Mouse (Mus musculus) lung, postnatal 0 days (tissue): Measurements from ENCODE around the gene Mapre3. TPM values are rescaled to one million over a fixed set of nuclear protein-coding genes. Genes with fewer than 3 reads are reported as not detected.

Experiments
- ATAC-seq: fragments of 200-750 bp; cut with Nextera tagmentation; 2 replicates; pipeline ENCODE4 v1.8.0; 2017; ENCODE audit warnings: moderate library complexity
- DNase-seq: peaks from one replicate; pipeline ENCODE4 v3.0.0-alpha.2; 2016; ENCODE audit warnings: low spot score
- H3K27ac ChIP-seq: fragments of 300-500 bp; sonication (generic); 2 replicates; pipeline ENCODE4 v1.5.1; 2014; ENCODE audit warnings: antibody characterized with exemption, mild to moderate bottlenecking, low read length, mixed read lengths
- H3K27me3 ChIP-seq: fragments of 300-500 bp; sonication (generic); replicated peaks from 2 replicates; pipeline ENCODE4 v1.6.1; 2014; ENCODE audit warnings: low read length, mixed read lengths; ENCODE audit not compliant: insufficient read depth
- H3K36me3 ChIP-seq: fragments of 300-500 bp; sonication (generic); 2 replicates; pipeline ENCODE4 v1.6.1; 2014; ENCODE audit warnings: low read length, mixed read lengths; ENCODE audit not compliant: insufficient read depth
- H3K4me1 ChIP-seq: fragments of 300-500 bp; sonication (generic); 2 replicates; pipeline ENCODE4 v1.6.1; 2014; ENCODE audit warnings: antibody characterized with exemption, low read depth, low read length, mixed read lengths; ENCODE audit not compliant: insufficient read depth
- H3K4me2 ChIP-seq: fragments of 300-500 bp; sonication (generic); replicated peaks from 2 replicates; pipeline ENCODE4 v1.6.1; 2014; ENCODE audit warnings: low read depth, mild to moderate bottlenecking, low read length, moderate library complexity, mixed read lengths
- H3K4me3 ChIP-seq: fragments of 300-500 bp; sonication (generic); 2 replicates; pipeline ENCODE4 v1.5.1; 2014; ENCODE audit warnings: low read depth, low read length
- H3K9ac ChIP-seq: fragments of 300-500 bp; sonication (generic); replicated peaks from 2 replicates; pipeline ENCODE4 v1.6.1; 2014; ENCODE audit warnings: low read depth, mild to moderate bottlenecking
- H3K9me3 ChIP-seq: fragments of 300-500 bp; sonication (generic); 2 replicates; pipeline ENCODE4 v1.6.1; 2016; ENCODE audit warnings: low read length, mixed read lengths
- CTCF ChIP-seq: IDR thresholded peaks from 2 replicates; pipeline ENCODE4 v1.5.1; 2016; ENCODE audit warnings: antibody characterized with exemption, mild to moderate bottlenecking
- EP300 ChIP-seq: IDR thresholded peaks from 2 replicates; pipeline ENCODE4 v1.6.1; 2016; ENCODE audit warnings: antibody characterized with exemption, mild to moderate bottlenecking, control low read depth
- WGBS: fragments of 180-500 bp; shearing (Covaris S2); extraction: QIAGEN DNeasy Blood & Tissue Kit; methylation state at CpG from one replicate; pipeline ENCODE4 v1.1.7; 2014; 5-methylcytosine and 5-hydroxymethylcytosine counted together
- polyA plus RNA-seq: library from polyadenylated mRNA; unstranded; fragments of >200 nt; fragmentation: Nextera tagmentation; extraction: Ambion mirVana; gene quantifications from 2 replicates; pipeline ENCODE4 v1.2.1, GENCODE M21; 2015

The Mapre3 gene
- polyA plus RNA-seq, 1 experiment from 2014 or later = 23.2 TPM

DNA sequence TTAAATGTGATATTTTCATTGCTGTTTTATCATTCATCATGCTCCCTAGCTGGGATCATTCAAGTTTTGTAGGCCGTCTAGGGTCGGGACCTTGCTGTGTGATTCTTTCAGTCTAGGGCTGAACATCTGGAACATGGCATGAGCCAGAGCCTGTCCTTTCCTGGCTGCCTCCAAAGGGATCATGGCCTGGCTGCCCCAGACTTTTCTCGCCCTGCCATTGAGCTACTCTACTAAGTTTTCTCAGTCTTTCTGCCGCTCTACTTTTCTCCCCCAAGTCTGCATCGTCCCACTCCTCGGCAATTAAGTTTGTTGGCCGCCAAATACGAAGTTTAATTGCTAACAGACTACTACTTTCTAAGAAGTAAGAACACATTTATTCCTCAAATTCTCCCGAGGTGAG is 54.5 kb downstream of the Mapre3 start:
- Histone ChIP-seq H3K9ac (0 out of 2 replicates have a peak overlapping the region, but pooled peaks have one; percentile 9), H3K27ac (no peak overlapping the region), H3K4me2 (peak overlapping the region; percentile 87), H3K4me3 (peak overlapping the region; percentile 86), H3K9me3 (no peaks in the 10 kb centered on the region), H3K27me3 (no peaks in the 10 kb centered on the region), H3K36me3 (peaks cover 26% of the 10 kb centered on the region; the same call in 1 of the 2 replicates), H3K4me1 (peaks cover 6% of the 10 kb centered on the region)
- ATAC-seq (peak; percentile 36), DNase-seq (peak; percentile 29)
- WGBS = 16% methylated on average over 9 of the region's 9 CpGs
- TF ChIP-seq EP300 = no peak
- TF ChIP-seq CTCF = no peak

DNA sequence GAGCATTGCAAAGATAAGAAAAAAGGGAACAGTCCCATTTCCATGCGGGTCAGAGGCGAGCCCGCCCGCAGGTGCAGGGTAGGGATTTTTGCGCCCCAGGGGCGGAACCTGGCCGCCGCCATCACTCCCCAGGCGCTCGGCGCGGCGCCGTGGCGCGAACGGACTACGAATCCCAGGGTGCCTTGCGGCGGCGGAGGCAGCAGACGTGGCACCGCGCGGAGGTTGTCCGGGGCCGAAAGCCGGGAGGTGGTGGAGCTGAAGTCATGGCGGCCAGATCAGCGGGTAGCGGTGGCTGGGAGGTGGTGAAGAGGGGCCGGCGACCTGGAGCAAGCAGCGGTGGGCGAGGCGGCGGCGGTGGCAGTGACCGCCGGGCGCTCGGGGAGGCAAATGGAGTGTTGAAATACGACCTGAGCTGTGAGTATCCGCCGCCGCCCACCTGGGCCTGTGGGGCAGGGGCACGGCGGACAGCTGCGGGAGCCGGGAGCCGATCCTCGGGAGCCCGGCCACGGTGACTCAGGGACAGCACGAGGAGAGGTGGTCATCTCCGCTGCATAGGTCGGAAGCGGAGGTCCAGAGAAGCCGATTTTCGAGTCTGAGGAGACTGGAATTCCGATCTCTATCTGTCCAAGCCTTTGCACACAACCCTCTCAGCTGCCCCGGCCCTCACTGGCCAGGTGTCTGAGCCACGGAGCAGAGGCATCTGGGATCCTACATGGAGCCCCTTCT is 55.1 kb downstream of the Mapre3 start:
- peaks cover 6% of the 10 kb centered on the region for H3K4me1 ChIP-seq
- peaks cover 29% of the 10 kb centered on the region; the same call in 1 of the 2 replicates for H3K36me3 ChIP-seq
- WGBS = 1% methylated on average over 63 of the region's 63 CpGs
- ATAC-seq (peak; percentile 98), DNase-seq (peak; percentile 94)
- peak overlapping the region; percentile 81 for H3K9ac ChIP-seq
- peak overlapping the region; percentile 87 for H3K4me2 ChIP-seq
- peak overlapping the region; percentile 43; the same call in 1 of the 2 replicates for H3K27ac ChIP-seq
- H3K4me3 ChIP-seq = peak overlapping the region; percentile 86
- no peaks in the 10 kb centered on the region for H3K27me3 ChIP-seq
- TF ChIP-seq CTCF = no peak; the same call in 1 of the 2 replicates
- no peak for TF ChIP-seq EP300
- H3K9me3 ChIP-seq = no peaks in the 10 kb centered on the region

DNA sequence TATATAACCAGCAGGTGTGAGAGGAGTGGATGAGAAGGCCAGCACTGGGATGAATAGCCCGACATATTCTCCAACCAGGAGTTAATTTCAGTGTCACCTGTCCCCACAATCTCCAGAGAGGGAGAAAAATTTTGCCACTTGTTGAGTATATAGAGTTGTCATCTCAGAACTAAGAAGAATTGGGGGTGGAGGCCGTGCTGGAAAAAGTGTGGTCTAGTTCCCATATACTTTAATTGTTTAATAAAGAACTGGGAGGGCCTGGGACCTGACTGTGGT is 55.6 kb downstream of the Mapre3 start:
- Histone ChIP-seq H3K4me3 (peak overlapping the region; percentile 86), H3K36me3 (peaks cover 34% of the 10 kb centered on the region; the same call in 1 of the 2 replicates), H3K4me1 (peaks cover 6% of the 10 kb centered on the region), H3K27ac (peak overlapping the region; percentile 43; the same call in 1 of the 2 replicates), H3K9me3 (no peaks in the 10 kb centered on the region), H3K27me3 (no peaks in the 10 kb centered on the region), H3K4me2 (peak overlapping the region; percentile 87), H3K9ac (peak overlapping the region; percentile 81)
- ATAC-seq = no peak
- no peak for DNase-seq
- TF ChIP-seq CTCF = no peak
- TF ChIP-seq EP300 = no peak
- WGBS = 11% methylated on average over 2 of the region's 2 CpGs

DNA sequence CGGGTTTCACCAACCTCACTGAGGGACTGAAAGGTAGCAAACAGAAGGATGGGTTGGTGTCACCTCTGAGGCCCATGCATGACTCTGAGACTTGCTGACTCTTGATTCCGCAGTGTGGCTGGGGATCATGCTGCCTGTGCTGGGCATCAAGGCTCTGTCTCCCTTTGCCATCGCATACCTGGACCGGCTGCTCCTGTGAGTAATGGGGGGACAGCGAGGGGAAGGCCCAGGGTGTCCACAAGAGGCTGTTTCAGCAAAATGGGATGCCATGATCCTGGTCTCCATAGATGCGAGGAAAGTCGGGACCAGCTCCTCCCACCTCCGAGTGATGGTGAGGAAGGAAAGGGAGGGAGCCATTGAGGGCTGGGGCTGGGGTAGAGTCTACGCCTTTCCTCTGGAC is 58.1 kb downstream of the Mapre3 start:
- Histone ChIP-seq H3K9ac (no peak overlapping the region), H3K9me3 (no peaks in the 10 kb centered on the region), H3K36me3 (peaks cover 52% of the 10 kb centered on the region), H3K4me2 (no peak overlapping the region), H3K4me3 (no peak overlapping the region), H3K27me3 (no peaks in the 10 kb centered on the region), H3K27ac (no peak overlapping the region), H3K4me1 (peaks cover 6% of the 10 kb centered on the region)
- TF ChIP-seq CTCF (no peak), EP300 (no peak)
- DNase-seq (no peak), ATAC-seq (no peak)
- WGBS = 88% methylated on average over 8 of the region's 9 CpGs

DNA sequence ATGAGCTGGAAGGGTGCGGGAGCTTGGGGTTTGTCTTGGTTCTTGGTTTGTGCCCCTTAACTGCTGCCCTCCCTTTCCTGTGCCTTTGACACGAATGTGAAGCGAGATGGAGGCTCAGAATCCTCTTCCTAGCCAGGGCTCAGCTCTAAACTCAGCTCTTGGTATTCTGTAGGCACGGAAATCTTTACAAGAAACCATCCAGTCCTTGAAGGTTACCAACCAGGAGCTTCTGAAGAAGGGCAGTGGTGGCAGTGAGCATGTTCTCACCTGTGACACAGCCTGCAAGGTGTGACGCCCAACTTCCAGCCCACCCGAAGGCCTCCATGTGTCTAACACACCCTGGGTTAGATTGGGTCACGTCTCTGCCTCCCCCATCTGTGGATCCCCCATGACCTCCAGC is 59.9 kb downstream of the Mapre3 start:
- Histone ChIP-seq H3K27ac (no peak overlapping the region), H3K27me3 (no peaks in the 10 kb centered on the region), H3K9ac (no peak overlapping the region), H3K36me3 (peaks cover 53% of the 10 kb centered on the region), H3K9me3 (no peaks in the 10 kb centered on the region), H3K4me1 (peaks cover 6% of the 10 kb centered on the region), H3K4me3 (no peak overlapping the region), H3K4me2 (no peak overlapping the region)
- ATAC-seq (no peak), DNase-seq (no peak)
- 90% methylated on average over 7 of the region's 7 CpGs for WGBS
- TF ChIP-seq CTCF (no peak), EP300 (no peak)

DNA sequence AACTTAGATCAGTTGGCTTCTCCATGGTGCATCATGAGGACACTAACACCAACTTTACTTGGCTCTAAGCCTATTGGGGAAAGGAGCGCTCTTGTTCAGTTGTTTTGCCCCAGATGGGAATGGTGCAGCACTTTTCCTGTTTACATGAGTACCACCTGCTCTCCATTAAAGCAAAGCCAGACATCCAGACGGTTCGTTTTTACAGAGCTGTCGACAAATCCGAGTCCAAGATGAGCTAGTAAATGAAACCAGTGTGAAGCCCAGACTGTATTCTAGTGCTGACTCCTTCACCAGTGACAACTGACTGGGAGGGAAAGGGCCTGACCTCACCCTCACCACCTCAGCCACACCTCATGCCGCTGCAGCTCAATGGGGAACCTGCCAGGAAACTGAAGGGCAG is 64.2 kb downstream of the Mapre3 start:
- no peaks in the 10 kb centered on the region for H3K27me3 ChIP-seq
- peak; percentile 26; the same call in 1 of the 2 replicates for ATAC-seq
- 43% methylated on average over 6 of the region's 6 CpGs for WGBS
- peaks cover 31% of the 10 kb centered on the region for H3K36me3 ChIP-seq
- DNase-seq = no peak
- no peaks in the 10 kb centered on the region for H3K4me1 ChIP-seq
- no peak overlapping the region for H3K4me3 ChIP-seq
- H3K4me2 ChIP-seq = no peak overlapping the region
- H3K27ac ChIP-seq = no peak overlapping the region
- TF ChIP-seq EP300 (no peak), CTCF (no peak)
- no peak overlapping the region for H3K9ac ChIP-seq
- no peaks in the 10 kb centered on the region for H3K9me3 ChIP-seq
